Mouse (Mus musculus) cerebellum, adult 2 months (tissue): ENCODE data around the gene 4930518I15Rik.

Experiments used
- CTCF ChIP-seq: fragments of 200-500 bp; IDR thresholded peaks from 2 replicates; pipeline ENCODE4 v1.5.1; 2011; ENCODE audit warnings: low read depth, mild to moderate bottlenecking, control low read depth, low read length, moderate library complexity, borderline replicate concordance; ENCODE audit not compliant: insufficient read depth
- POLR2A ChIP-seq: fragments of 200-500 bp; IDR thresholded peaks from 2 replicates; pipeline ENCODE4 v1.6.1; 2011; ENCODE audit warnings: low read length, control low read depth, borderline replicate concordance; ENCODE audit not compliant: insufficient read depth

DNA sequence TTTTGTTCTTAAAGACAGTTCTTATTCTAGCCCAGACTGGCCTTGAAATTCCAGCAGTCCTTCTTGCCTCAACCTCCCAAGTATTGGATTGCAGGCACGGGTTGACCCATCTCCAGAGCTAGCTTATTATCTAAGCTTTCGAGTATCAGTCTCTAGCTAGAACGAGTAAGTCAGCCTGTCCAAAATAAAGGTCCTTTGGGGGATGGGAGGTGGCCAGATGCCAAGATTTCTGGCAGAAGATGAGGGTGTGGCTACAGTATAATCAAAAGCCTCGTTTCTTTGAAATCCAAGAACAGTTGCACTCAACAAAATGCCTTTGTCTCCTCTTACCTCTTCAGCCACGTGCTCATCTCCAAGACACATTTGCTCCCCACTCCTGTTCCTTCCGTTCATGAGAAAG, 12.8 kb upstream of the 4930518I15Rik start:
- TF ChIP-seq CTCF (no peak), POLR2A (no peak)
